Mouse (Mus musculus): ENCODE results near the gene Spag4.
"Not testable (repeated sequence)": the region's sequence is repeated elsewhere in the genome, so short reads cannot be mapped to it uniquely, and the experiment has no call there.

Spag4 gene

DNA sequence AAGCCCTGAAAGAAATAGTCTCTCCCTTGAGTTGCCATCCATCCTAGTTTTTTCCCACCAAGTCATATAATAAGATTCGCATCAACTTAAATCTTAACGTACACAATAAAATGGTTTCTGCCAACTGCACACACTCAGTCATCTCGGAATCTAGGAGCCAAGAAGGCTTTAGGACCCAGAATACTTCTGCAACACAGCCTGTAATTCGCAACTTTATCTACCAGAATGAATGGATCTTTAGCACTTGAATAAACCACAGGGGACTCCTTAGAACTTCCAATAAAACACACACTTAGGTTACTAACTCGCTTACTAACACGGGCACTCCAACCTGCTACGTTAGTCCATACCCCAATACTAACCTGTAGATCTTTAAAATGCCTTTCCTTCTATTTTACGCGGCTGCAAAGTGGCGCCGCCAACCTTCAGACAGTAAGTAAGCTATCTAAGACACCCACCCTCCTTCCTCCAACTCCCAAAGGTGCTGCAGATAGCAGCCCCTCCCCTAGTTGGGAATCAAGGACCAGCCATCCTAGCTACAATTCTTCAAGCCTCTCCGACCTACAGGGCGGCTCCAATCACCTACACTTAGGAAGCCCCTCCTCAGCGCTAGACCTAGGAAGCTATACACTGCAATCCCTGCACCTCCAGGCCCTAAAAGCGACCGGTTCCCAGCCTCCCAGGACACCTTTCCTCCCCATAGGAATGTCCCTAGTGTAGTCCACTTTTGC lies 45.8 kb downstream of the Spag4 start:
- peak; percentile 40 for DNase-seq (ENCODE audit: low read depth, low spot score)

DNA sequence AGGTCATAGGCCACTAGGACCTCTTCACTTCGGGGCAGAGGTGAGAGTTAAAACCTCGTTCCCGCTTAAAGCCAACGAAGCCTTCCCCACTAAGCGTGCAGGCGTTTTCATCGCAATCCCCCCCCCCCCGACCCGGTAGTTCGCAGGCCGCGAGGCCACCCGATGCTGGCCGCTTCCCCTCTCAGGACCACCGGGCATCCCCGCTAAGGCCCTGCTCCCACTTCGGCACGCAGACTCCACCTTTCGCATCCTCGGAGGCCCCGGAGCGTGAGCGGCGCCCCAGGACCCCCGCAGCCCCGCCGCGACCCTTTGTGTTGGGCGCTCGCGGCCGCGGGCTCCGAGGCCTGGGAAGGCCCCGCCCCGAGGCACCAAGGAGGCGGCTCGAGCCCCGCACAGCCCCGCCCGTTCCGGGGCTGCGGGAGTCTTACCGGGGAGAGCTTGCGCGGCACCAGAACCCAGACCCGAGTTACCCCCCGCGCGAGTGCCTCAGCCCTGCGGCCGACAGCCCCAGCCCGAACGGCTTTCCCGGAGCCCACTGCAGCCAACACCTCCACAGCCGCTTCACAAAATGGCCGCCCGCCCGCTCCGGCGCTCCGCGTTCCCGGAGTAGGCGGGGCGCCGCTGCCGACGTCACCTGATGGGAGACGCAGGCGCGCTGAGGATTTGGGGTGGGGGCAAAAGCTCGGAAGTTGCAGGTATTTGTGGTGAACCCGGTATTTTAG lies 46.5 kb downstream of the Spag4 start, which contains the start of the genes Cpne1 and Rbm12:
TSS of gene Cpne1 (minus strand) at position 608 of the 722 bp plus-strand sequence.
TSS of gene Rbm12 (minus strand) at position 621 of the 722 bp plus-strand sequence.
- peak; percentile 93 for DNase-seq (ENCODE audit: low read depth, low spot score)

DNA sequence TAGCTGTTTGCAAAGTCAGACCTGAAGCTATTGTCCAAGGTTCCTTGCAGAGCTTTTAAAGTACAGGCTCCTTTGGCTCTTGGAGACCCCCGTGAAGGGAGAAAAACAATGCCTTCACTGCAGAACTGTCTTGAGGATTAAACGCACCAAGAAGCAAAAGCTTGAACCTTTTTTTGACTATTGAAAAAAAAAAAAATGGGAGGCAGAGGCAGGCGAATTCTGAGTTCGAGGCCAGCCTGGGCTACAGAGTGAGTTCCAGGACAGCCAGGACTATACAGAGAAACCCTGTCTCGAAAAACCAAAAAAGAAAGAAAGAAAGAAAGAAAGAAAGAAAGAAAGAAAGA lies 47.1 kb downstream of the Spag4 start:
- DNase-seq (ENCODE audit: low read depth, low spot score) = not testable (repeated sequence)

DNA sequence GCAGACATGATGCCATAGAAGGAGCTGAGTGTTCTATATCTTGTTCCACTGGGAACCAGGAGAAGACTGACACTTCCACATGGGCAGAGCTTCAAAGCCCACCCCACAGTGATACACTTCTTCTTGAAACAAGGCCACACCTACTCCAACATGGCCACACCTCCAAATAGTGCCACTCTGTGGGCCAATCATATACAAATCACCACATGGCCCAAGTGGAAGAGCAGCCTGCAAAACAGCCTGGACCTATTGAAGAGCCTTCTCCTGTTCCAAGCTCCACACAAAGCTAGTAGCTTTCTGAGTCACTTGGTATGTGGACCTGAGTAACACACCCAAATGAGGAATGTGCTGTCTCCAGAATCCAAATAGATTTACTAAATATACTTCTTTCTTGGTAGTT lies 54.6 kb downstream of the Spag4 start:
- DNase-seq (ENCODE audit: low read depth, low spot score) = no peak

All from mesoderm, embryonic 11.5 days (tissue).